Mouse (Mus musculus): ENCODE results near the gene Rab38. TPM values are rescaled to one million over a fixed set of nuclear protein-coding genes. Genes with fewer than 3 reads are reported as not detected.

The Rab38 gene
- 2.2 and 2.3 TPM in 2 replicates for polyA plus RNA-seq (2012; rRNA removed)

DNA sequence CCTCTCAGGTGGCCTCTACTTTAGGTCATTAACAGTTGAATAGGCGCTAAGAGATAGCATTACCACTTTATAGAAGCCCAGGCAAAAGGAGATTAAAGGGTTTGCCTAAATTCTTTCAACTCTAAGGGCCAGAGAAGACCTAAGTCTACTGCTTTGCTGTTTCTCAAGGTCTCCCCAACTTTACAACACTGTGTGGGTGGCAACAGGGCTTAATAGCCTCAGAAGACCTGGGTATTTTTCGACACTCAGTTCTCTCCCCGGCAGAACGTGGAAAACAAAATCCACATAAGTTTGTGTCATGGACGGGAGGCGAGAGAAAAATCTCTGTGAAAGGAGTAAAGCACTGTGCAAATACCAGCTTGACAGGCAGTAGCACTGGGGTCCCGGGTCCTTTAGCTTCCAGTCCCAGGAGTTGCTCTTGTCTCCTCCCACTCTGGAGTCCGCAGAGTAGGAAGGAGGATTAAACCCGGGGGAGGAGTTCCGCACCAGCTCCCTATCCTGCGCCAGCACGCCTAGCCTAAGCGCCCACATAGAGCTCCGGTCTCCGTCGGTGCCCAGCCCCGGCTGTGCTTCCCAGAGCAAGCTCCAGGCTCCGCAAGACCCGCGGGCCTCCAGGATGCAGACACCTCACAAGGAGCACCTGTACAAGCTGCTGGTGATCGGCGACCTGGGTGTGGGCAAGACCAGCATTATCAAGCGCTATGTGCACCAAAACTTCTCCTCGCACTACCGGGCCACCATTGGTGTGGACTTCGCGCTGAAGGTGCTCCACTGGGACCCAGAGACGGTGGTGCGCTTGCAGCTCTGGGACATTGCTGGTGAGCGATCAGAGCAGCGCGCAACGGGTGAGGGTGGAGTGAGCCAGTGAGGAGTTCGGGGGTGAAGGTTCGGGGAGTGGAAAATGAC is at the start of gene Rab38:
Gene Rab38 (plus strand): TSS at position 488 of the 906 bp plus-strand sequence.

Other genes starting within 250 kb of the Rab38 start
- gene Ctsc, start 152.2 kb upstream of the Rab38 start, polyA plus RNA-seq (2012; rRNA removed), result 78.6 and 99.0 TPM in 2 replicates

Measured in colon, adult 2 months (tissue).